Mouse (Mus musculus): ENCODE results near the gene Gm48551. TPM values are rescaled to one million over a fixed set of nuclear protein-coding genes. Genes with fewer than 3 reads are reported as not detected.
A peak's percentile ranks its signal among the peaks of the same experiment; 100 is the strongest.

Gene Gm48551
- polyA plus RNA-seq, 2 experiments from 2014 or later = 2.2 to 3.7 TPM

- ATAC-seq = no peak
Observed at GRCm38 (mm10) chr10:81430831-81431525, 46.7 kb downstream of the Gm48551 start.

DNA sequence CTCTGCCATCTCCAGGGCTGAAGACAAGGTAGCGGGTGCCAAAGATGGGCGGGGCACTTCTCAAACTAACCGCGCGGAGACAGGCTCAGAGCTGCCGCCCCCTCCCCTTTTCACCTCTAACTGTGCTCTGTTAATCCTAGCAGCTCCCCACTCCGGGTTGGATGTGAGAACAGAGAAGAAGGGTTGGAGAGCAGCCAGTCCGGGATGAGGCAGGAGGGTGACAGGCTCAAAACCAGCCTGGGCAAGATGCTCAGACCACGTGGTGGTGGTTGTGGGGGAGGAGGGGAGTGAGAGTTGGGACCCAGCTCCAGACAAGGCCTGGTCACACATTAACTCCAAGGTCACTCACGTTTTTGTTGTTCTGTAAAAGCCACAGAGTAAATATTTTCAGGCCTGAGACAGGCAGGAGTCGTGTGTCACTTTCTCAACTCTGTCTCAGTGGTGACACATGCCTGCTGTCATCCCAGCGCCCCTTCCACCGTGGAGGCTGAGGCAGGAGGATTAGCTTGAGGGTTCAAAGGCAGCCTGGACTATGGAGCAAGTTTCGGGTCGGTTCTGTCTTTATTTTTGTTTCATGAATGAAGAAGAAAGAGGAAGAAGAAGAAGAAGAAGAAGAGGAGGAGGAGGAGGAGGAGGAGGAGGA, 47.4 kb downstream of the Gm48551 start:
- ATAC-seq = no peak

- peak; percentile 7 for ATAC-seq
Observed at GRCm38 (mm10) chr10:81432169-81432867, 48.1 kb downstream of the Gm48551 start.

DNA sequence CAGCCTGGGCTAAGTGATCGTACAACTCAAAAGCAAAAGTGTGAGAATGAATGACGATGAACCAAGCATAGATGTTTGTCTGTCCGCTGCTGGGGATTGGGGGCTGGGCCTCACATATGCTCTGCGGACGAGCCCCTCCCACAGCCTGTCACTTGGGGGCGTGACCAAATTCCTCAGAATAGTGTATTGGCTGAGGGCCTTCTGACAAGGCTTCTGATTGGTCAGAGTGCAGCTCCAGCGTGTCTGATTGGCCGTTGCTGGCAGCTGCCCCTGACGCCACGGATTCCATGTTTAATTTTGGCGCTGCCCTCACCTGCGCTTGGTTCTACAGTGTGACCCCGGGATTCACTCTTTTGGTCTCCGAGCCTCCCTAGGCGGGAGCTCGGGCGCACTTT, 48.6 kb downstream of the Gm48551 start:
- ATAC-seq = peak; percentile 86

DNA sequence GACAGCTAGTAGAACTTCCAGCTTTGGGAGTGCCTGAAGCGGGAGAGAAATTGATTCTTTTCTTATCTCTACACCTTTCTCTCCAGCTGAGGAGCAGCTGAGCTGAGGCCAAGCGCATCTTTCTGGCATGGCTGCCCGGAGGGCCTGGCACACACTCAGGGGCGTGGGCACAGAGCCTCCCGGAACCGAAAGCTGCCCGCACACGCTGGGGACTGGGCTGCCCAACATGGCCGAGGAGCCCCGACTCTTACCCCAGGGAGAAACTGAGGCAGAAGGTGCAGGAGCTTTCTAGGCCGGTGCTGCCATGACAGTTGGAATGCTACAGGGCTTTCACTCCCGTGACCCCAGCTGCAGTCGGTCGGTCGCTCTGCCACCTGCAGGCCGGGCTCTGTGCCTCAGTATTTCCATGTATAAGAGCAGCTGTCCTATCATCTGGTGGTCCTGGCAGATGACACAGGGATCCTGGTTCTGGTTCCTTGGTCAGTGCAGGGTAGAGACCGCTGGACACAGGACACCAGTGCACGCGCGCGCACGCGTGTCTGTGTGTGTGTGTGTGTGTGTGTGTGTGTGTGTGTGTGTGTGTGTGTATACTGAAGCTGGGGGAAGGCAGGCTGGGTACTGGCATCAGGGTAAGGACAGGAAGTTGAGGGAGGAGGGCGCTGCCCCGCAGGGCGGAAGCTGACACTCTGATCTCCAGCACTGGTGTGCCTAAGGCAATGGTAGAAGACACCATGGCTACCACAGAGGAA, 49.4 kb downstream of the Gm48551 start:
- ATAC-seq = peak; percentile 63

GRCm38 (mm10) chr10:81434361-81435263, 50.3 kb downstream of the Gm48551 start:
- ATAC-seq = no peak

DNA sequence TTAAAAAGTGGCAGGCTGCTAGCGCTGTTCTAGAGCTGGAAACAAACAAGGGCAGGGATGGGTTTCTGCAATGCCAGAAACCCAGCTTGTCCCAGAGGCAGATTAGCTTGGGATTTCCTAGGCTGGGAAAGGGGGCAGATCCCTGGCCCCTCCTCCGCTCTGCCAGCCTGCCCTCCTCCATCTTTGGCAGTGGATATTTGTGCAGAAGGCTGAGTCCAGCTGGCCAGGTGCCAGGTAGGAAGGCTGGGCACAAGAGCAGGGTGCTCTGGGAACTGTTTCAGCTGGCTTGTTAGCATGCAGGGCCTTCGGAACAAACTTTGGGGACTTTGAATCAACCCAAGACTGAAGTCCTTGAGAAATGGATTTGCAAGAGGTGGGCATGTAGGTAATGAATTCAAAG, 51.2 kb downstream of the Gm48551 start:
- ATAC-seq = no peak

DNA sequence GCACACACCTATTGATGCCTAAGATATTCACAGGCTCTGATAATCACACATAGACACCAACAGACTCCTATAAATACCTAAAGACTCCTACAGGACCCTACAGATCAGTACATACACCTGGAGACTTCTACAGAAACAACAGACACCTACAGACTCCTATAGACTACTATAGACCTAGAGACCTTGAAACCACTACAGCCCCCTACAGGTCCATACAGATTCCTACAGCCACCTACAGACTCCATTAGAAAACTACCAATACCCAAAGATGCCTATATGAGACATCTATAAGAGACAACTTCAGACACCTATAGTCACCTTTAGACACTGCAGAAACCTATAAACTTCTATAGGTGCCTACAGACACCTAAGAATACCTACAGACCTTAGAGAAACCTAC, 56.8 kb downstream of the Gm48551 start:
- peak; percentile 69 for ATAC-seq

Other genes starting within 250 kb of the Gm48551 start
- 10 to 100 TPM in 1 of 2 experiments, 1 to 10 TPM in 1; 6.5 to 11.3 TPM for gene Zbtb7a, start 249.2 kb upstream of the Gm48551 start, polyA plus RNA-seq (2017; shearing (Covaris generic))
- 10 to 100 TPM; 17.1 to 20.0 TPM for gene Pias4, start 216.5 kb upstream of the Gm48551 start, polyA plus RNA-seq (2017; shearing (Covaris generic))
- 1,000 to 10,000 TPM in 1 of 2 experiments, 100 to 1,000 TPM in 1; 934 to 1,665 TPM for gene Eef2, start 207.8 kb upstream of the Gm48551 start, polyA plus RNA-seq (2017; shearing (Covaris generic))
- gene Dapk3, start 201.5 kb upstream of the Gm48551 start, polyA plus RNA-seq (2017; shearing (Covaris generic)) = 1 to 10 TPM; 1.3 to 2.6 TPM
- gene 4930442H23Rik, start 200.6 kb upstream of the Gm48551 start, polyA plus RNA-seq (2017; shearing (Covaris generic)) = not detected
- under 1 TPM; 0.31 to 0.44 TPM for gene Nmrk2, start 182.4 kb upstream of the Gm48551 start, polyA plus RNA-seq (2017; shearing (Covaris generic))
- 1 to 10 TPM; 4.0 to 6.2 TPM for gene Atcay, start 153.6 kb upstream of the Gm48551 start, polyA plus RNA-seq (2017; shearing (Covaris generic))
- gene Zfr2, start 151.3 kb upstream of the Gm48551 start, polyA plus RNA-seq (2017; shearing (Covaris generic)) = 1 to 10 TPM; 1.6 to 1.7 TPM
- gene Matk, start 131.5 kb upstream of the Gm48551 start, polyA plus RNA-seq (2017; shearing (Covaris generic)) = 100 to 1,000 TPM in 1 of 2 experiments, 10 to 100 TPM in 1; 63.6 to 103 TPM
- 100 to 1,000 TPM; 111 to 132 TPM for gene Mrpl54, start 117.5 kb upstream of the Gm48551 start, polyA plus RNA-seq (2017; shearing (Covaris generic))
- gene Apba3, start 117.5 kb upstream of the Gm48551 start, polyA plus RNA-seq (2017; shearing (Covaris generic)) = 10 to 100 TPM; 12.5 to 14.8 TPM
- 1 to 10 TPM; 2.4 to 2.6 TPM for gene Tjp3, start 92.9 kb upstream of the Gm48551 start, polyA plus RNA-seq (2017; shearing (Covaris generic))
- 10 to 100 TPM; 14.6 to 15.1 TPM for gene Pip5k1c, start 91.5 kb upstream of the Gm48551 start, polyA plus RNA-seq (2017; shearing (Covaris generic))
- gene Cactin, start 63.4 kb upstream of the Gm48551 start, polyA plus RNA-seq (2017; shearing (Covaris generic)) = 1 to 10 TPM; 4.2 to 4.7 TPM
- 10 to 100 TPM; 19.3 to 22.0 TPM for gene Tbxa2r, start 55.7 kb upstream of the Gm48551 start, polyA plus RNA-seq (2017; shearing (Covaris generic))
- under 1 TPM; 0.15 to 0.28 TPM for gene Gipc3, start 41.2 kb upstream of the Gm48551 start, polyA plus RNA-seq (2017; shearing (Covaris generic))
- 10 to 100 TPM; 14.4 to 17.3 TPM for gene Hmg20b, start 34.0 kb upstream of the Gm48551 start, polyA plus RNA-seq (2017; shearing (Covaris generic))
- 1 to 10 TPM; 1.3 to 1.5 TPM for gene Mfsd12, start 27.0 kb upstream of the Gm48551 start, polyA plus RNA-seq (2017; shearing (Covaris generic))
- gene 4930404N11Rik, start 18.6 kb upstream of the Gm48551 start, polyA plus RNA-seq (2017; shearing (Covaris generic)) = 1 to 10 TPM in 1 of 2 experiments, under 1 TPM in 1; 0.34 to 2.0 TPM
- gene Fzr1, start 6.0 kb upstream of the Gm48551 start, polyA plus RNA-seq (2017; shearing (Covaris generic)) = 10 to 100 TPM; 12.3 to 16.4 TPM
- gene Dohh, start within 50 bp of the Gm48551 start, polyA plus RNA-seq (2017; shearing (Covaris generic)) = 10 to 100 TPM in 1 of 2 experiments, 1 to 10 TPM in 1; 9.4 to 13.9 TPM
- 1 to 10 TPM in 1 of 2 experiments, under 1 TPM in 1; 0.71 to 2.3 TPM for gene Gm48552, start 4.5 kb downstream of the Gm48551 start, polyA plus RNA-seq (2017; shearing (Covaris generic))
- gene Smim24, start 8.6 kb downstream of the Gm48551 start, polyA plus RNA-seq (2017; shearing (Covaris generic)) = 10 to 100 TPM in 1 of 2 experiments, 1 to 10 TPM in 1; 9.0 to 10.8 TPM
- 10 to 100 TPM; 14.2 to 19.2 TPM for gene Nfic, start 71.2 kb downstream of the Gm48551 start, polyA plus RNA-seq (2017; shearing (Covaris generic))
- gene Celf5, start 98.2 kb downstream of the Gm48551 start, polyA plus RNA-seq (2017; shearing (Covaris generic)) = 1 to 10 TPM in 1 of 2 experiments, under 1 TPM in 1; 0.53 to 1.1 TPM
- gene Ncln, start 111.9 kb downstream of the Gm48551 start, polyA plus RNA-seq (2017; shearing (Covaris generic)) = 10 to 100 TPM; 41.9 to 63.2 TPM
- gene S1pr4, start 115.7 kb downstream of the Gm48551 start, polyA plus RNA-seq (2017; shearing (Covaris generic)) = 10 to 100 TPM; 53.2 to 76.8 TPM
- gene Gna15, start 139.8 kb downstream of the Gm48551 start, polyA plus RNA-seq (2017; shearing (Covaris generic)) = 10 to 100 TPM; 28.5 to 31.9 TPM
- 10 to 100 TPM; 28.5 to 42.5 TPM for gene Gna11, start 160.7 kb downstream of the Gm48551 start, polyA plus RNA-seq (2017; shearing (Covaris generic))
- 100 to 1,000 TPM; 103 to 139 TPM for gene Aes, start 175.0 kb downstream of the Gm48551 start, polyA plus RNA-seq (2017; shearing (Covaris generic))
- under 1 TPM in 1 of 2 experiments, not detected in 1; 0.78 TPM for gene Tle2, start 190.1 kb downstream of the Gm48551 start, polyA plus RNA-seq (2017; shearing (Covaris generic))
- gene Tle6, start 216.6 kb downstream of the Gm48551 start, polyA plus RNA-seq (2017; shearing (Covaris generic)) = 1 to 10 TPM in 1 of 2 experiments, not detected in 1; 2.8 TPM
- 1 to 10 TPM; 3.6 to 3.8 TPM for gene BC025920, start 221.8 kb downstream of the Gm48551 start, polyA plus RNA-seq (2017; shearing (Covaris generic))
- 10 to 100 TPM; 24.1 to 26.8 TPM for gene Sirt6, start 243.3 kb downstream of the Gm48551 start, polyA plus RNA-seq (2017; shearing (Covaris generic))
- gene Ankrd24, start 244.1 kb downstream of the Gm48551 start, polyA plus RNA-seq (2017; shearing (Covaris generic)) = 1 to 10 TPM; 1.2 to 3.8 TPM